Mouse (Mus musculus) skeletal muscle tissue, adult 2 months (tissue): ENCODE results near the gene Ttn.

Experiments used
- DNase-seq: peaks from one replicate; pipeline ENCODE4 v3.0.0-alpha.2; 2012; ENCODE audit warnings: low read depth, low spot score

The Ttn gene

DNA sequence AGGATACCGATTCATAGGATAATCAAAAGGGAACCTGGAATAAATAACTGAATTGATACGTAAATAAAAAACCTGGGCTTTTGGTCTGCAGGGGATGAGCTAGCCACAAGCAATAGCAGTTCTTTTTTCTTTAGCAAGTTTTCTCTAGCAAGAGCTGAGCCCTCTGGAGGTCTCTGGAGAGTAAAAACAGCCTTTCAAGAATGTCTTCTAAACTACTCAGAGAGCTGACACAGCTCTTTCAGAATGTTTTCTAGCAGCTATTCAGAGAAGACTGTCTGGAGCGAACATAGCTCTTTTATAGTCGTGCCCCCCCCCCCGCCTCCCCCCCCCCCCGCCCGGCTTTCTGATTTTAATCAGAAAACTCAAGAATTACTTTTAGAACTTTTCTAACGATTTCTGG is 322.9 kb downstream of the Ttn start:
- DNase-seq = no peak

DNA sequence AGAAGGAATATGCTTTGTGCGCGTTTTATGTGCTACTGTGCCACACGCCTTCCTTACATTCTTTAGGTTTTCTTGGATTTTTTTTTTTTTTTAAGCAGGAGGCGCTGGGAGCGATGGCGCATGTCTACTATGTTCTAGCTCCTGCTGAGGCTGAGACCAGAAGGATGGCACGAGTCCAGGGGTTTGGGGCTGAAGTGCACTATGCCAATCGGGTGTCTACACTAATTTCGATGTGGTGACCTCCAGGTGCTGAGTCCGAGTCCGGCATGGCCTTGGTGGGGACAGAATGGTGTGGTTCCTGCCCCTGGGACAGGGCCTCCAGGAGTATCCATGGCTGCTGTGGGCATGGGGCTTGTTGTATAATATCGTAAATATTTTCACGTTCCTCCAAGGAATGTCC is 323.8 kb downstream of the Ttn start:
- DNase-seq = no peak

GRCm38 (mm10) chr2:76655982-76656381 is 326.4 kb downstream of the Ttn start:
- no peak for DNase-seq

GRCm38 (mm10) chr2:76655444-76655843 is 326.9 kb downstream of the Ttn start:
- DNase-seq = no peak

DNA sequence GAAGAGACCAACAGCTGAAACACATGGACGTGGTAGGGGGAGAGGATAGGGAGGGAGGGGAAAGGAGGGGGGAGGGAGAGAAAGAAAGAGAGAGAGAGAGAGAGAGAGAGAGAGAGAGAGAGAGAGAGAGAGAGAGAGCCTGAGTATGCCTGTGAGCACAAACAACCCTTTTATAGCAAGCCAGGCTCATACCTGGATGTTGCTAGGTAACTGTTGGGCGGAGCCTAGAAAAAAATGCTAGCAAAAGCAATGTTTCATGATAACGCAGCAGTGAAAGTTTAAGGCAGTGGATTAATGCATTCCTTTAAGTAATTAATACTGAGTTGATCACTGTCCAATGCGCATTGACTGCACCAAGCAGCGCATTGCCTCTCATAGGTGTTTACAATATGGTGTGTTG is 327.7 kb downstream of the Ttn start:
- DNase-seq = no peak
